Mouse (Mus musculus): Measurements from ENCODE around the gene Grwd1. TPM values are rescaled to one million over a fixed set of nuclear protein-coding genes. Genes with fewer than 3 reads are reported as not detected.

Gene Grwd1
- polyA plus RNA-seq, 1 experiment from 2014 or later: 43.1 TPM

- Histone ChIP-seq H3K9me3 (no peaks in the 10 kb centered on the region; the same call in 1 of the 2 replicates), H3K4me3 (peak within 1 kb of the TSS; percentile 90), H3K4me2 (peak within 1 kb of the TSS; percentile 64), H3K4me1 (replicated peaks) (peaks cover 22% of the 10 kb centered on the region), H3K9ac (peak within 1 kb of the TSS; percentile 96), H3K27me3 (no peaks in the 10 kb centered on the region), H3K36me3 (peaks cover 23% of the 10 kb centered on the region), H3K27ac (replicated peaks) (peak within 1 kb of the TSS; percentile 97)
- ATAC-seq (ENCODE audit: low FRiP score, low read depth): peak; percentile 77
- WGBS: 9% methylated on average over 20 of the region's 20 CpGs
Observed at GRCm38 (mm10) chr7:45784524-45785372, 46.0 kb downstream of the Grwd1 start, which contains the start of gene Sult2b1. Gene Sult2b1, minus strand, starts transcription at chr7:45784669.

GRCm38 (mm10) chr7:45783511-45784091, 47.1 kb downstream of the Grwd1 start, which contains the start of gene Lmtk3:
Gene Lmtk3, plus strand, starts transcription at chr7:45783738.
- H3K9ac ChIP-seq: peak within 1 kb of the TSS; percentile 96
- H3K9me3 ChIP-seq: no peaks in the 10 kb centered on the region
- peak within 1 kb of the TSS; percentile 64 for H3K4me2 ChIP-seq
- ATAC-seq (ENCODE audit: low FRiP score, low read depth): peak; percentile 52
- H3K27me3 ChIP-seq: no peaks in the 10 kb centered on the region
- H3K36me3 ChIP-seq: peaks cover 12% of the 10 kb centered on the region
- WGBS: under 1% methylated on average over 38 of the region's 38 CpGs
- peak within 1 kb of the TSS; percentile 90 for H3K4me3 ChIP-seq
- H3K4me1 ChIP-seq (replicated peaks): peaks cover 26% of the 10 kb centered on the region
- peak within 1 kb of the TSS; percentile 97 for H3K27ac ChIP-seq (replicated peaks)

GRCm38 (mm10) chr7:45782271-45782670, 48.5 kb downstream of the Grwd1 start:
- peaks cover 14% of the 10 kb centered on the region for H3K4me1 ChIP-seq (replicated peaks)
- no peaks in the 10 kb centered on the region for H3K27me3 ChIP-seq
- ATAC-seq (ENCODE audit: low FRiP score, low read depth): no peak
- no peak overlapping the region for H3K9ac ChIP-seq
- no peaks in the 10 kb centered on the region for H3K9me3 ChIP-seq
- H3K27ac ChIP-seq (replicated peaks): no peak overlapping the region
- no peak overlapping the region for H3K4me2 ChIP-seq
- H3K4me3 ChIP-seq: no peak overlapping the region
- H3K36me3 ChIP-seq: no peaks in the 10 kb centered on the region
- 72% methylated on average over 4 of the region's 4 CpGs for WGBS

- 0 out of 2 replicates have a peak, but pooled peaks cover 7% of the 10 kb centered on the region for H3K4me1 ChIP-seq (replicated peaks)
- WGBS: 20% methylated on average over 22 of the region's 22 CpGs
- H3K9me3 ChIP-seq: no peaks in the 10 kb centered on the region
- no peaks in the 10 kb centered on the region for H3K27me3 ChIP-seq
- H3K4me3 ChIP-seq: no peak overlapping the region
- no peak for ATAC-seq (ENCODE audit: low FRiP score, low read depth)
- no peak overlapping the region for H3K9ac ChIP-seq
- H3K4me2 ChIP-seq: peak overlapping the region; percentile 30
- no peaks in the 10 kb centered on the region for H3K36me3 ChIP-seq
- no peak overlapping the region for H3K27ac ChIP-seq (replicated peaks)
Observed at GRCm38 (mm10) chr7:45779081-45779641, 51.6 kb downstream of the Grwd1 start.

GRCm38 (mm10) chr7:45775237-45775636, 55.5 kb downstream of the Grwd1 start:
- WGBS: 79% methylated on average over 7 of the region's 7 CpGs
- no peaks in the 10 kb centered on the region for H3K9me3 ChIP-seq
- H3K4me3 ChIP-seq: no peak overlapping the region
- no peak overlapping the region for H3K4me2 ChIP-seq
- H3K36me3 ChIP-seq: no peaks in the 10 kb centered on the region
- no peak for ATAC-seq (ENCODE audit: low FRiP score, low read depth)
- H3K9ac ChIP-seq: no peak overlapping the region
- H3K27me3 ChIP-seq: no peaks in the 10 kb centered on the region
- H3K4me1 ChIP-seq (replicated peaks): 0 out of 2 replicates have a peak, but pooled peaks cover 3% of the 10 kb centered on the region
- H3K27ac ChIP-seq (replicated peaks): no peak overlapping the region

Other genes starting within 250 kb of the Grwd1 start
- gene Fgf21, start 215.5 kb downstream of the Grwd1 start, polyA plus RNA-seq (2015; fragmentation: Nextera tagmentation; extraction: Ambion mirVana): not detected in 2 replicates
- not detected in 2 replicates for gene Fut1, start 213.7 kb downstream of the Grwd1 start, polyA plus RNA-seq (2015; fragmentation: Nextera tagmentation; extraction: Ambion mirVana)
- 0.08 and 0.09 TPM in 2 replicates for gene Izumo1, start 209.1 kb downstream of the Grwd1 start, polyA plus RNA-seq (2015; fragmentation: Nextera tagmentation; extraction: Ambion mirVana)
- gene Rasip1, start 203.5 kb downstream of the Grwd1 start, polyA plus RNA-seq (2015; fragmentation: Nextera tagmentation; extraction: Ambion mirVana): 20.2 and 24.3 TPM in 2 replicates
- gene Mamstr, start 191.0 kb downstream of the Grwd1 start, polyA plus RNA-seq (2015; fragmentation: Nextera tagmentation; extraction: Ambion mirVana): 4.0 and 5.2 TPM in 2 replicates
- 0.05 and 0.32 TPM in 2 replicates for gene Fut2, start 164.6 kb downstream of the Grwd1 start, polyA plus RNA-seq (2015; fragmentation: Nextera tagmentation; extraction: Ambion mirVana)
- 1.4 and 1.6 TPM in 2 replicates for gene Ntn5, start 146.9 kb downstream of the Grwd1 start, polyA plus RNA-seq (2015; fragmentation: Nextera tagmentation; extraction: Ambion mirVana)
- 0.35 and 0.89 TPM in 2 replicates for gene Sec1, start 136.5 kb downstream of the Grwd1 start, polyA plus RNA-seq (2015; fragmentation: Nextera tagmentation; extraction: Ambion mirVana)
- 58.6 and 67.3 TPM in 2 replicates for gene Car11, start 131.1 kb downstream of the Grwd1 start, polyA plus RNA-seq (2015; fragmentation: Nextera tagmentation; extraction: Ambion mirVana)
- gene Dbp, start 125.9 kb downstream of the Grwd1 start, polyA plus RNA-seq (2015; fragmentation: Nextera tagmentation; extraction: Ambion mirVana): 2.9 and 4.1 TPM in 2 replicates
- 528 and 575 TPM in 2 replicates for gene Rpl18, start 115.5 kb downstream of the Grwd1 start, polyA plus RNA-seq (2015; fragmentation: Nextera tagmentation; extraction: Ambion mirVana)
- gene Sphk2, start 112.9 kb downstream of the Grwd1 start, polyA plus RNA-seq (2015; fragmentation: Nextera tagmentation; extraction: Ambion mirVana): 24.4 and 26.9 TPM in 2 replicates
- 0.38 and 0.57 TPM in 2 replicates for gene Fam83e, start 109.7 kb downstream of the Grwd1 start, polyA plus RNA-seq (2015; fragmentation: Nextera tagmentation; extraction: Ambion mirVana)
- not detected in 2 replicates for gene Spaca4, start 105.1 kb downstream of the Grwd1 start, polyA plus RNA-seq (2015; fragmentation: Nextera tagmentation; extraction: Ambion mirVana)
- 20.1 and 24.8 TPM in 2 replicates for gene Lmtk3, start 47.2 kb downstream of the Grwd1 start, polyA plus RNA-seq (2015; fragmentation: Nextera tagmentation; extraction: Ambion mirVana)
- gene Sult2b1, start 46.3 kb downstream of the Grwd1 start, polyA plus RNA-seq (2015; fragmentation: Nextera tagmentation; extraction: Ambion mirVana): 6.3 TPM in 2 replicates
- gene Cyth2, start 16.4 kb downstream of the Grwd1 start, polyA plus RNA-seq (2015; fragmentation: Nextera tagmentation; extraction: Ambion mirVana): 271 and 286 TPM in 2 replicates
- 1.1 and 1.6 TPM in 2 replicates for gene Kcnj14, start 6.2 kb downstream of the Grwd1 start, polyA plus RNA-seq (2015; fragmentation: Nextera tagmentation; extraction: Ambion mirVana)
- 56.4 and 61.0 TPM in 2 replicates for gene Kdelr1, start 41.8 kb upstream of the Grwd1 start, polyA plus RNA-seq (2015; fragmentation: Nextera tagmentation; extraction: Ambion mirVana)
- 3.4 and 4.3 TPM in 2 replicates for gene Grin2d, start 47.4 kb upstream of the Grwd1 start, polyA plus RNA-seq (2015; fragmentation: Nextera tagmentation; extraction: Ambion mirVana)
- 0.34 TPM in 1 of 2 replicates, not detected in the other for gene Syngr4, start 65.8 kb upstream of the Grwd1 start, polyA plus RNA-seq (2015; fragmentation: Nextera tagmentation; extraction: Ambion mirVana)
- 6.7 and 8.5 TPM in 2 replicates for gene Tmem143, start 66.0 kb upstream of the Grwd1 start, polyA plus RNA-seq (2015; fragmentation: Nextera tagmentation; extraction: Ambion mirVana)
- gene Emp3, start 90.5 kb upstream of the Grwd1 start, polyA plus RNA-seq (2015; fragmentation: Nextera tagmentation; extraction: Ambion mirVana): 34.1 and 43.6 TPM in 2 replicates
- 6.6 and 8.5 TPM in 2 replicates for gene Ccdc114, start 93.1 kb upstream of the Grwd1 start, polyA plus RNA-seq (2015; fragmentation: Nextera tagmentation; extraction: Ambion mirVana)
- gene Abcc6, start 199.4 kb upstream of the Grwd1 start, polyA plus RNA-seq (2015; fragmentation: Nextera tagmentation; extraction: Ambion mirVana): 0.52 and 0.82 TPM in 2 replicates
- gene Nomo1, start 202.8 kb upstream of the Grwd1 start, polyA plus RNA-seq (2015; fragmentation: Nextera tagmentation; extraction: Ambion mirVana): 45.8 and 47.0 TPM in 2 replicates